Mouse (Mus musculus) thymus, adult 2 months (tissue): ENCODE measurements at regions not wholly inside any gene's neighbourhood (a gene's known extent, or its start where the extent isn't known, plus 50 kb on each side); places are given as distances from the start of the nearest gene placed in this dataset.

Experiments
- CTCF ChIP-seq: fragments of 200-500 bp; IDR thresholded peaks from 2 replicates; pipeline ENCODE4 v1.5.1; 2012; ENCODE audit warnings: mild to moderate bottlenecking, control low read depth, low read length, moderate library complexity, borderline replicate concordance; ENCODE audit not compliant: control insufficient read depth, poor library complexity, insufficient read depth; ENCODE audit errors: extremely low read depth
- POLR2A ChIP-seq: fragments of 200-500 bp; IDR thresholded peaks from 2 replicates; pipeline ENCODE4 v1.6.1; 2012; ENCODE audit warnings: mild to moderate bottlenecking, low read length, control low read depth, moderate library complexity; ENCODE audit not compliant: control insufficient read depth, poor library complexity, insufficient read depth; ENCODE audit errors: extremely low read depth

- TF ChIP-seq POLR2A (no peak), CTCF (no peak)
These were observed 71.9 kb upstream of the Pced1b start for GRCm38 (mm10) chr15:97174989-97175388.
